Mouse (Mus musculus) fat pad, adult 2 months (tissue): ENCODE results near the gene Gpr55.
A peak's percentile ranks its signal among the peaks of the same experiment; 100 is the strongest.

Experiments used
- DNase-seq: peaks from one replicate; pipeline ENCODE4 v3.0.0-alpha.2; 2011; ENCODE audit warnings: low read depth, low spot score; ENCODE audit errors: extremely low read depth

The Gpr55 gene

DNA sequence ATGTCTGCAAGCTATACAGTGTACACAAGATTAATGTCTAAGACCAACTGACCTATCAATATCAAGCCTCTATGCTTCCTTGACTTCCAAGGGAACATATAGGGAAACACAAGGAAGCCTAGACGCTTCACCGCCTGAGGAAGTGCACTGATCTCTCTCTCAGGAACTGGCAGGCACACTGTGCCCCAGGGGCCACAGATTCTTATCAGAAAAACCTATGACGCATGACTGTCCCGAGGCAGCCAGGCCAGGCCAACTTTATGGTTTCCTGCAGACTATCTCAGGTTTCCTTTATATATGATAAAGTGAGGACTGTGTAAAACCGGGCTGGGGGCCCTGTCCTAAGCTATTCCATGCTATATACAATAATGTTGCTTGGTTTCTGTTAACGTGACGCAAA lies 41.2 kb downstream of the Gpr55 start:
- DNase-seq = no peak

DNA sequence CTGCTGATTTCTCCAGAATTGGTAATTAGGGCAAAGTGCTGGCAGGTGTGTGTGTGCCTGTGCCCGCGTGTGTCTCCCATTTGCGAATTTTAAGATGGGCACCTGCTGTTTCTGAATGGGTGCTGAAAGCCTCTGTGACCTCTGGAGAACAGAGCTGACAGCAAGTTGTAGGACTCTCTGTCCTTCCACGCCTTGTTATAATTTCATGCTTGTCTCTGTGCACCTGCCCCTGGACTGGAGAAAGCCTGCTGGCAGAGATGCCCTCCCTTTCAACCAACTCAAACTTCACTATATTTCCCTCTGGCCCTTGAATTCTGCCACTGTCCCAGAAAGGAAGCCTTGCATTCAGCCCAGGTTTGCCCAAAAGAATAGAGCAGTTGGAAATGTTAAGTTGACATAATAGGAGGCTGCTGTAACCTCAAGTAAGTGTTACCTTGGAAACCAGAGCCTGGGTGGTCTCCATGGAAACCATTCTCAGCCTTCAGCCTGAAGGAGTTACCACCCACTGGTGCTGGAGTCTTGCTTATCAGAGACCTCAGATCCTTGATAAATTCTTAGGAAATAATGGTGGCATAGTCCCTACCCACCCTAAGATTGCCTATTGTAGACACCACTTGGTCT lies 43.9 kb downstream of the Gpr55 start:
- no peak for DNase-seq

DNA sequence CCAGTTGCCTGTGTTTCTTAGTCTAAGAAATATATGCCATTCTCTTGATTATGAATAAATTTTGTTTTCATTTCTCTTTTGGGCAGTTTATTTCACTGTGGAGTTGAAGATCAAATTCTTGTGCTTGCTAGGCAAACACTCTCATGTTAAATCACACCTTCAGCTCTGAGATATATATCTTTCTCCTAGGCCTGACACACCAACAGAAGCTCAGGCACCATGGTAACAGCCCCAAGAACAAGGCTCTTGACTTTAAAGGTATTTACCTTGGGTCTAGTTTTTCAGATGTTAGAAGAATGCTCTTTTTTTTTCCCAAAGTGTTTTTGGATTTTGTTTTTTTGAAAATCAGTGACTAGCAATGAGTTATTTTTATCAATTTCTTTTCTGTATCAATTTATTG lies 44.9 kb downstream of the Gpr55 start:
- DNase-seq = no peak

DNA sequence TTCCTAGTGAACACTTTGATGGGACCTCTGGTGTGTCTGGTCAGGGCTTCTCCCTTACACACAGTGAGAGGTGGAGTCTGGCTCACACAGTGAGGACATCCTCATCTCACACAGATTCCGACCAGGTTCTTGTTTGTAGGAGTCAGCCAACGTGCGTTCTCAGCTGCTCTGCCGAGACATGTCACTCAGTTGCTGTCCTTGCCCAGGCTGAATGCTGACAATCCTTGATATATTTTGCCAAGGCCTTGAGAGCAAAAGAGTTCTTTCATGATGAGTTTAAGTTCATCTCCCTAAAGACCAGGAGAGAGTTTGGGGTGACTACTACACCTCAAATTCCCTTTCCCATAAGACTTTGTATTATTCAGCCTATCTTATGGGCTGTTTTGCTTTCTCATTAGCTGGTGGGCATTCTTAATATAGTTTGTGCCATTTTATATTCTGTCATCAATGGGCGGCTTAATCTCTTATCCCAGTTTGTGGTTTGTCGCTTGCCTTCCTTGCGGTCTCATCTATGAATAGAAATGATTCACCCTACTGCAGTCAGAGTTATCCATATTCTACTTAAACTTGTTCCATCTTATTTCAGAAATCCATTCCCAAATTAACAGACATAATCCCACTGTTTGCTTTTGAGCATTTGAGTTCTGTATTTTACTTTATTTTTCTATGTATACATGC lies 47.6 kb downstream of the Gpr55 start:
- DNase-seq = no peak

DNA sequence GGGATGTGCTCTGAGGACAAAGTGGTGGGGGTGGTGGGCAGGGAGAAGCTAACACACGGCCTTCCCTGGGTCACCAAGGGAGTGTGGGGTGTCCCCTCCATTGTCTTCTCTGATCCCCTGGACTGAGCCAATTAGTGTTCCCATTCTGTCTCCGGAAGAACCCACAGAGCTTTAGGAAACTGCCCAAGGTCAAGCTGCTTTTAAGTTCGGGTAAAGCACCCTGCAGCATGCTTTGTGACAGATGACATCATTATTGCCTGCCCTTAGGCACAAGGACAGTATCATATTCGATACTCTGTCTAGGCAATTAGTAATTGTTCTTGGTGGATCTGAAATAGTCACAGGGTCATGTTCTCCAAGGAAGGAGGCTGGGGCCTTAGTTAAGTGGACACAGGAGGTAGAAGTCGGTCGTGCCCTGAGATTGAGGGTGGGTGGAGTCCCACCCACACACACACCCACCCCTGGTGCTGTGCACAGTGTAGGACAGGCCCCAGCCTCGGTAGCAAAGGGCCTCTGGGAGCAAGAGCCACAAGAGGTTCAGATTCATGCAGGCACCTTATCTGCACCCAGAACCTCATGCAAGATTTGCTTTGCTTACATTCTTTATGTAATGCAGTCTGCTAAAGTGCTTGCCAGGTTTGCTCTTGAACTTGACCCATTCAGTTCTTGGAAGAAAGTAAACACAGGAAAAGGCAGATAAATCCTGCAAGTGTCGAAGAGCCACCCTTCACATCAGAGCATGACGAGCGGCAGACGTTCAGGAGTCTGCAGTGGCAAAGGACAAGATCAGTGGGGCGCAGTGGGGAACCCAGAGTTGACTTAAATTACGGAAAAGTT lies 51.8 kb downstream of the Gpr55 start:
- no peak for DNase-seq

DNA sequence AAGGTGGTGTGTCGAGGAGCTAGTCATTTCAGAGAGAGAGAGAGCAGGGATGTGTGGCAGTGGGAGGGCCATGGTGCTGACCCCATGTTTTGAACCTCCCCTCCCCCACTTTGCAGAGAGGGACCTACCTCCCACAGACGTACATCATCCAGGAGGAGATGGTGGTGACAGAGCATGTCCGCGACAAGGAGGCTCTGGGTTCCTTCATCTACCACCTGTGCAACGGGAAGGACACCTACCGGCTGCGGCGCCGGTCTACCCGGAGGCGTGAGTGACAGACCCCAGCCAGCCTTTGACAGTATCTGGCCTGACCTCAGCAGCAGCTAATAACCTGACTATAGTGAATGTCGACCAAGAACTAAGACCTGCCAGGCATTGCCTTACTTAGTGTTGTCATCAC lies 53.9 kb downstream of the Gpr55 start:
- no peak for DNase-seq

DNA sequence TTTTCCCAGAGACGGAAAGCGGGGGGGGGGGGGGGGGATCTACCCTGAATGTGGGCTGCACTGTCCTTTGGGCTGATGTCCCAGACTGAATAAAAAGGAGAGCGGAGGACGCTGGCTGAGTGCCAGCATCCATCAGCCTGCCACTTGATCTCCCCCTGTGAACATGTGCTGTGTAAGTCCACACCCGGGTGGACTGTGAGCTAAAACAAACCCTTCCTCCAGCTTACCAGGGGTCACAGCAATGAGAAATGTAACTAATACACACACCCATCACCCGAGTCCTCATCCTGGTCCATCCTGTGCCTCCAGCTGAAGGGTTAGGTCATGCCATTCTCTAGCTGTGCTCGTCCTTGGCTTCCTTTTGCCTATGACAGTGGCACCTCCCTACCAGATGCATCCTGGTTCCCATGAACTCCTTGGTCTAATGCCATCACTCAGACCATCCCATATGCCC lies 58.7 kb downstream of the Gpr55 start:
- DNase-seq = no peak

DNA sequence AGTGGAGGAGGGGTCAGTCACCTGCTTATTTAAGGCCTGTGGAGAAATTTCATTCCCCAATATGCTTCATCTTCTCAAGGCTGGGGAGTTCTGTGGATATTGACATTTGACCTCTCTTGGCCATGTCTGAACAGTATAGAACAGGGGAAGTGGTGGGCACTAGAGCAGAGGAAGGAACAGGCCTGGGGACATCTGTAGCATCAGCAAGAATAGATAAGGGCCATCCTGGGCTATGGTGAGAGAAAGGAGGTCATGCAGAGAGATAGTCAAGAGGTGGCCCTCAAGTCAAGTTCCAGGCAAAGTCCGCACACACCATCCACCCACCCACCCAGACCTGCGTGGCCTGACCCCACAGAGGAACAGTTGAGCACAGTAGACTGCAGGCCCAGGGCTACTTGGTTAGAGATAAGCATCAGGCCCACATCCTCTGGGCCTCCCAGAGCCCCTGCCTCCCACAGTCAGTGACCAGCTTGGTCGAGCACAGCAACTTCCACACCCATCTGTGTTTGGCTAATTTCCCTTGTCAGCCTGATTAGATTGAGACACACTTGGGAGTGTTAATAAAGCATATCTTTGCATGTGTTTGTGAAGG lies 59.2 kb downstream of the Gpr55 start:
- DNase-seq = no peak

DNA sequence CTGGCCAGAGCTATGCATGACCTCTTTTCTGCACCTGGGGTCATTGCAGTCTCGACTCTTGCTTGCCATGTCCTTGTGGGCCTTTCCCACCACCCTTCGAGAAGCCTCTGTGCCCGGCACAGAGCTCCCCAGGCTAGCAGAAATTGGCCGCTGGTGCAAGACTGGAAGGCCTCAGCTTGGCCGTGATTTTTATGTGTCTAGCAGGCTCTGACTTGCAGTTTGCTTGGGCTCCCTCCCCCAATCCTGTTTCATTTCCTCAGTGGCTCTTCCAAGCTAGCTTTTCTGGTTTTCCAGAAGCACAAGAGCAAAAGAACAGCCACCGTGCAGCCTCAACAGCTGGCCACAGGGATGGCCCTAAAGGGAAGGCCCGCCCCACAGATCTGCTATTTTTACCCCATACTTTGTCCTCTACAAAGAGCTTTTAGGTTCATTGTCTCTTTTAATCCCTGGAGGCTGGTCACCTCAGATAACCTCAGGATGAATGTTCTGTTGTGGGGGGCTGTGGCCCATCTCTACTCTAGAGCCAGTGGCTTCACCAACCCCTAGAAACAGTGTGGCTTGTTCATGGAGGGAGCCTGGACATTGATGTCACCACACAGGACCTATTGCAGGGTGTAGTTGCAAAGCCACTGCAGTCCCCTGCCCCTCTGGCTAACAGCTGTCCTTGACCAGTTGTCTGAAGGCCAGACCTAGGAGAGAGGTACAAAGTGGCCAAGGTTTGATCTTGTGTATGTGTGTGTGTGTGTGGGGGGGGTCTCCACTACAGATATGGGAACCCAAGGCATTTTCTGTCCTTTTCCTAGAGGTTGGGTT lies 60.1 kb downstream of the Gpr55 start:
- peak; percentile 68 for DNase-seq

DNA sequence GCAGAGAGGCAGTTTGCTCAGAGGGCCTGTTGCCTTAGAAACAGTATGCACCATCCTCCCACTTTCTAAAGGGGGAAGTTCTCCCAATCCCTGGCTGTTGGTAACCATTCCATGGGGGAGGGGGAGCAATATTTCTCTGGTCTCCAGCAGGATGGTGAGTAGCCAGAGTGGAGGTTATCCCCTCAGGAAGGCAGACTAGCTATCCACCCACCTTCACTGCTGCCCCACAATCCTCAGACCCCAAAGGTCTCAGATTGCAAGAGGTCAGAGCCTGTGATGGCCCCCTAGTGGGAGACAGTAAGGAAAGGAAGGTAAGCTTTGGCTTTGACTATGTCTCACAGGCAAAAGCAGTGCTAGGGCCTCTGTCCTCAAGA lies 61.4 kb downstream of the Gpr55 start:
- no peak for DNase-seq

DNA sequence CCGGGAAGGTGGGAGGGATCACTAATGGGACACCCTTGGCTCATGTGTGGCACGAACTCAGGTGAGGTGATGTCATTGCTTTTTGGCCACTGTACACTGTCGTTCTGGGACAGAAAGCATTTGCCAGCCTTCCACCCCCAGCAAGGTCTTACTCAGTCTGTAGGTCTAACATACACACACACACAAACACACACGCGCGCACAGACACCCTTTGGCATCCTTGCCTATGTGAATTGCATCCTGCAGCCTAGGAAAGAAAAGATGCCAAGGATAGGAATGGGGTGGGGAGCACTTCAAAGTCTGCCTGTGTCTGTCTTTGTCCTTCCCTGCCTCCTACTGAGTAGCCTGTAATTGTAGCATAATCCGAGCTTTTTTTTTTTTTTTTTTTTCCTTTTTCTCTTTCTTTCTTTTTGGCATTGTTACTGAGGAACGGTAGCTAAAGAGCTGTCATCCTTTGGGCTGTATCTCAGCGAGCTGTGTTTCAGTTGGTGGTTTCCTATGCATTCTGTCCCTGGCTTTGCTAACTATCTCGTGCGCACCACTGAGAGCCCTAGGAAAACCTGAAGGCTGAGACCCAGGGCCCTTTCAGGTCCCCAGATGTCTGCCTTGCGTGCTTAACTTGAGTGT lies 61.9 kb downstream of the Gpr55 start:
- DNase-seq = no peak

DNA sequence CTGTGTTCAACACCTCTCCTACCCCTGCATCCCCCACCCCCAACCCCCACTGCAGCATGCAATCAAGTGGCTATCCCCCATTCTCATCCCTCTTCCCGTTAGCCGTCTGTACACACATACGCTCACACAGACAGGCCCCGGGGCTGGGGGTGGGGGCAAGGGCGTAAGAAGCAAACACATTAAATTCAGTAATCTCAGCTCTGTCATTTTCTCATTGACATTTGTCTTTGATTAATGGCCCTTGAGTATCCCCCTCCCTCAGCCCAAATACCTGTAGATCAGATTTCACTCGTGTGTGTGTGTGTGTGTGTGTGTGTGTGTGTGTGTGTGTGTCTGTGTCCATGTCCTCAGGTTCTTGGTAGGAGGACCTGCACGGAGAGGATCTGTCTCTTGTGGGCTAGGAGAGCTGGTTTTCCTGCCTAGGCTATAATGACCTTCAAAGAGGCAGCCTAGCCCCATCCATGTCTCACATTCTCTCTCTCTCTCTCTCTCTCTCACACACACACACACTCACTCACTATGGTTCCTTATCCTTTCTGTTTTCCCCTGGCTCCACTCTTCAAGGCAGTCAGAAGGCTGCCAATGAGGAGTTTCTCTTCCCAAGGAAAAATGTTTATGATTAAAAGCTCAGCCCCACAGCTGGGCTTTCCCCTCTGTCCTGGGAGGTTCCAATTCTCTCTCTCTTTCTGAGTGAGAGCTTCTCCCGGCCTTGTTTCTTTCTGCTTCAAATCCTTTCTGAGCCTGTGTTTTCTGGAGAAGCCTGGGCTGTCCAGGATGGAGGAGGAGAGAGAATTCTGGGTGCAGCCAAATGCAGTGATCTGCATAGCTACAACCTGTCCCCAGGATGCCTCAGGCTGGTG lies 62.7 kb downstream of the Gpr55 start:
- peak; percentile 68 for DNase-seq

DNA sequence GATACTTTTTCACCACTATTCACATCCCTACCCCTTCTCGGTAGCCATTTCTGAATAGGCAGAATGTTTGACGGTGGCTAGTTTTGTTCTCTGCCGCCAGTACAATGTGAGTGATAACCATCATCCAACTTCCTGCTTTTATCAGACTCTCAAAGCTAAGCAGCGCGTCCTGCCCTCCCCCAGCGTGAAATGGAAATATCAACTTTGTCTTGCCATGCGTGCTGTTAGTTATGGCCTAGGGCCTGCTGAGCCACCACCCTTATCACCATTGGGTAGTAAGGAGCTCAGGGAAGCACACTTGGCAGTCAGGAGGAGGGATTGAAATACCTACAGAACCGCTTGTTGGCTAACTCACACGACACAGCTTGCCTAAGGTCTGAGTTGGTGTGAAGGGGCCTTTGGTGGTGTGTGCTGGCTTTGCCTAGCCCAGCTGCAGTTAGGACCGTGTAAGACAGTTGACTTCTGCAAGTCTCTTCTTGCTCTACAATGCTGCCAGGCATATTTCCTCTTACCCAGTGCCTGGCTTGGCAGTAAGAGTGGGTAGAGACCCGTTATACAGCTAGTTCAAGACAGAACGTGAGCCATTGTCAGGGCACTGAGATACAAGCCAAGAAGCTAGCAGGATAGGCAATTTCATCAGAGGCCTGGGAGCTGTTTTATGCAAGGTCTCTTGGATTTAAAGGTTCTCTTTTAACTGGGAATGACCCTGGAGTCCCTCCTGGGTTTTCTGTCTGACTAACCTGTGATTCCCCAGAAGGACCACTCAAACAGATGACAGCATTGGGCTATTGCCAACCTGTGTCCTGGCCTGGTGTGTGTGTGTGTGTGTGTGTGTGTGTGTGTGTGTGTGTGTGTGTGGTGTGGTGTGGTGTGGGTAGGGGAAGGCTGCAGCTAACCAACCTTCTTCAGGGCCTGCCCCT lies 63.8 kb downstream of the Gpr55 start:
- peak; percentile 100 for DNase-seq

DNA sequence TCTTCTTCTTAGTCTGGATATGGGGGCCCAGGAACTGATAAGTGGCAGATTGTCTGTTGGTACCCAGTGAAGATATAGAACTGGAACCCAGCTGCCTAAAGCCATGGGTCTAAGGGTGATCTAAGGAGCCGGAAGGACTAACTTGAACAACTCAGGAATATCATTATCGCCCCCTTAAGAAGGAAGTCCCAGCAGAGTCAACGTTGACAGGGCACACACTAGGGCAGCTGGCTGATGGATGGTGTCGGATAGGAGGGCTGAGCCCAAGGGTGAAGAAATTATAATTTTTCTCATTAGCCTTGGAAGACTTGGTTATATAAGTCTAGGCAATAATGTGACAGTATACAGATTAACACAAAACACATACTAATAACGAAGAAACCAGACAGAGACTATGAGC lies 64.7 kb downstream of the Gpr55 start:
- DNase-seq = no peak

DNA sequence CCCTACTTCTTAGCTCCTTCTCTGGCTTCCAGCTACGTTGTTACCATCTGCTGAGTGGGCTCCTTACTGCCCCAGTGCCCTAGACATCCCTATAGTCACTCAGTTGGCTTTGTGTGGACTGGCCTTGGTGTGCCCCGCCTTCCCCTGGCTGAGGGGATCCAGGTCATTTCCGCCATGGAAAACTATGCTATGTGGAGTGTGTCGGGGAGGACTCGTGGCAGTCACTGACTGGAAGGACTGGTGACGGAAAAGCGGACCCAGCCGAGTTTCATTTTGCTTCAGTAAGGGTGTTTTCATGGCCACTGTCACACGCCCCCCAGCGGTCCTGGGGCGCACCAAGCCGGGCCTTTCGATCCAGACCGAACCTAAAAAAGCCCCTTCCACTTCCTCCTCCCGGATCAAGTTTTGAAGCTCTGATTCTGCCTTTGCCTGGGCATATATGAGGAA lies 65.4 kb downstream of the Gpr55 start:
- no peak for DNase-seq

DNA sequence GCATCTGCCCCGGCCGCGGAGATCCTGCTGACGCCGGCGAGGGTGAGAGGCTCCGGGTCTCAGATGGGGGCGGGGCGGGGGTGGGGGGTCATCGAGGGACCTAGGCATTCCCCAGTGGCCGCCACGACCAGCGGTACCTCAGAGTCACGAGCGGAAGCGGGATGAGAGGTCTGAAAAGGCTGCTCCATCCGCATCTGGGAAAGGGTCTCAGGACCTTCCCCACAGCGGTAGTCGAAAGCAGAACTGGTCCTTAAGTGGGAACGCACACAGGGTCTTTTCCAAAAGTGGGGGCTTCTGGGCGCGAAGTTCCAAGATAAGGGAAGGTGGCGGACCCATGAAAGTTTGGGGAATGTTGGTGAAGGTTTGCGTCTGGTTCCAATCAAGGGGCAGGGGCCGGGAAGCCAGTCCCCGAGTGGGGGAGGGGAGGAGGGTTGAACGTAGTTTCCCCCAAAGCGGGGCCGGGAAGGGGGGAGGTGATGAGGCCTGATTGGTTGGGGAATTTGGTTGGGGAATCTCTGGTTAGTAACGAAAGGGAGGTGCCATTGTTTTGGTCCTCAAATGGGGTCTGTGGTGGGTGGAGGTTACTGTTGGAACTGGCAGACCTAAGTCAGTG lies 66.0 kb downstream of the Gpr55 start:
- DNase-seq = no peak

DNA sequence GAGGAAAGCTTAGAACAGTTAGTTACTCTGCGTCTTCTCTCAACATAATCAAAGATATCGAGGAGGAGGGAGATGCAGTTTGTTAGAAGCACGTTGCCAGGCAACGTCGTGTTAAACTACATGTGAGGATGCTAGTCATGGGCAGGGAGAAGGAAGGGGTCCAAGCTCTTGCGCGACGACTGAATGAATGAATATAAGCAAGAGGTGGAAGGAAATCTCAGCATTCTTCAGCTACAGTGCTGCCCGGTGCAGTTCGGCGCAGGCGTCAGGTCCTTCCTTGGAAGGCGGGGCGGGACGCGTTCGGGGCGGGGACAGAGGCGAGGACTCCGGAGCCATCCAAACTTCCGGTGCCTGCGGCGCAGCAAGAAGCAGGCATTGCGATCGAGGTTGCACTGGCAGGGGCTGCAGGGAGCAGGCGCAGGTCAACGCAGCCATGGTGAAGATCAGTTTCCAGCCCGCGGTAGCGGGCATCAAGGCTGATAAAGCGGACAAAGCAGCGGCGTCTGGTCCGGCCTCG lies 66.5 kb downstream of the Gpr55 start, which contains the start of gene Itm2c:
Gene Itm2c, plus strand, starts transcription at position 51 of the 517 bp plus-strand sequence.
- no peak for DNase-seq
